Mouse (Mus musculus) CH12.LX (cell line): ENCODE measurements around the gene Dixdc1. TPM values are rescaled to one million over a fixed set of nuclear protein-coding genes. Genes with fewer than 3 reads are reported as not detected.

Experiments
- DNase-seq: peaks from one replicate; pipeline ENCODE4 v3.0.0-alpha.2; 2013; ENCODE audit errors: extremely low read depth
- H3K27ac ChIP-seq: 2 replicates; pipeline ENCODE4 v1.5.1; 2012; ENCODE audit warnings: low read depth, mild to moderate bottlenecking, control low read depth, moderate library complexity; ENCODE audit not compliant: insufficient read depth
- H3K27me3 ChIP-seq: replicated peaks from 2 replicates; pipeline ENCODE3; 2012; ENCODE audit warnings: inconsistent platforms
- H3K36me3 ChIP-seq, 2 experiments: replicated peaks in 1 of 2; 2 replicates each; pipeline versions ENCODE3 to v1.6.1; 2012; ENCODE audit warnings: inconsistent platforms in 1 of 2, low read length in 1 of 2, mild to moderate bottlenecking in 1 of 2, mixed read lengths in 1 of 2, moderate library complexity in 1 of 2; ENCODE audit not compliant: control insufficient read depth in 1 of 2, insufficient read depth in 1 of 2
- H3K4me1 ChIP-seq, 2 experiments: 2 replicates each; pipeline ENCODE4 v1.6.1; 2012; ENCODE audit warnings: inconsistent platforms in 1 of 2, moderate library complexity in 1 of 2; ENCODE audit not compliant: insufficient read depth in 2 of 2, control insufficient read depth in 1 of 2
- H3K4me2 ChIP-seq: 2 replicates; pipeline ENCODE4 v1.6.1; 2012; ENCODE audit warnings: low read depth, mild to moderate bottlenecking, control low read depth; ENCODE audit not compliant: poor library complexity, insufficient read depth, severe bottlenecking
- H3K4me3 ChIP-seq, 3 experiments: fragments of 150-350 bp in 1 of 3; sonication (generic) in 1 of 3; replicated peaks in 1 of 3; 2 replicates each; pipeline versions ENCODE3 to v1.5.1; 2011 to 2012; ENCODE audit warnings: low read depth in 2 of 3, low read length in 2 of 3, mild to moderate bottlenecking in 2 of 3, moderate library complexity in 2 of 3, control low read depth in 1 of 3, improper control_type of control experiment in 1 of 3, inconsistent platforms in 1 of 3, mixed read lengths in 1 of 3; ENCODE audit not compliant: poor library complexity in 1 of 3
- H3K79me2 ChIP-seq: replicated peaks from 2 replicates; pipeline ENCODE4 v1.6.1; 2012; ENCODE audit warnings: mild to moderate bottlenecking, moderate library complexity; ENCODE audit not compliant: control insufficient read depth, poor library complexity, insufficient read depth, severe bottlenecking; ENCODE audit errors: extremely low read depth
- H3K9ac ChIP-seq: 2 replicates; pipeline ENCODE4 v1.6.1; 2012; ENCODE audit warnings: low read depth, mild to moderate bottlenecking, control low read depth, moderate library complexity; ENCODE audit not compliant: insufficient read depth
- H3K9me3 ChIP-seq: replicated peaks from 2 replicates; pipeline ENCODE3; 2012; ENCODE audit warnings: low read length, inconsistent platforms, mixed read lengths
- BHLHE40 ChIP-seq: IDR thresholded peaks from 2 replicates; pipeline ENCODE4 v1.6.1; 2011; ENCODE audit warnings: mild to moderate bottlenecking, low read depth, low read length, improper control_type of control experiment
- CHD1 ChIP-seq: IDR thresholded peaks from 2 replicates; pipeline ENCODE4 v1.6.1; 2012; ENCODE audit warnings: low read depth, low read length, improper control_type of control experiment, inconsistent platforms
- GABPA ChIP-seq: IDR thresholded peaks from 2 replicates; pipeline ENCODE4 v1.6.1; 2012; ENCODE audit warnings: low read depth, low read length, improper control_type of control experiment, inconsistent platforms; ENCODE audit not compliant: insufficient replicate concordance
- JUN ChIP-seq: IDR thresholded peaks from 2 replicates; pipeline ENCODE4 v1.6.1; 2011; ENCODE audit warnings: low read depth, mild to moderate bottlenecking, low read length, improper control_type of control experiment, moderate library complexity; ENCODE audit not compliant: insufficient read depth
- KAT2A ChIP-seq: IDR thresholded peaks from 2 replicates; pipeline ENCODE4 v1.6.1; 2012; ENCODE audit warnings: low read length, improper control_type of control experiment, inconsistent platforms; ENCODE audit not compliant: insufficient replicate concordance
- MAFK ChIP-seq: IDR thresholded peaks from 2 replicates; pipeline ENCODE4 v1.6.1; 2011; ENCODE audit warnings: low read length, improper control_type of control experiment; ENCODE audit not compliant: insufficient replicate concordance
- MAX ChIP-seq: IDR thresholded peaks from 2 replicates; pipeline ENCODE4 v1.6.1; 2011; ENCODE audit warnings: low read length, improper control_type of control experiment
- MEF2A ChIP-seq: IDR thresholded peaks from 2 replicates; pipeline ENCODE4 v1.6.1; 2014; ENCODE audit warnings: low read depth, mild to moderate bottlenecking, inconsistent platforms, low read length, improper control_type of control experiment, borderline replicate concordance
- MYC ChIP-seq: IDR thresholded peaks from 2 replicates; pipeline ENCODE4 v1.6.1; 2011; ENCODE audit warnings: low read depth, mild to moderate bottlenecking, improper control_type of control experiment, low read length
- NELFE ChIP-seq: IDR thresholded peaks from 2 replicates; pipeline ENCODE4 v1.6.1; 2011; ENCODE audit warnings: low read depth, low read length, improper control_type of control experiment
- NRF1 ChIP-seq: IDR thresholded peaks from 2 replicates; pipeline ENCODE4 v1.6.1; 2014; ENCODE audit warnings: low read depth, mild to moderate bottlenecking, inconsistent platforms, low read length, improper control_type of control experiment, moderate library complexity
- PAX5 ChIP-seq: IDR thresholded peaks from 2 replicates; pipeline ENCODE4 v1.6.1; 2012; ENCODE audit warnings: low read length, inconsistent platforms, mixed read lengths
- POLR2A ChIP-seq: IDR thresholded peaks from 2 replicates; pipeline ENCODE4 v1.6.1; 2011; ENCODE audit warnings: low read depth, mild to moderate bottlenecking, improper control_type of control experiment, low read length
- RAD21 ChIP-seq: IDR thresholded peaks from 2 replicates; pipeline ENCODE4 v1.6.1; 2011; ENCODE audit warnings: low read depth, mild to moderate bottlenecking, low read length, improper control_type of control experiment, moderate library complexity
- SMC3 ChIP-seq: IDR thresholded peaks from 2 replicates; pipeline ENCODE4 v1.6.1; 2011; ENCODE audit warnings: low read depth, low read length, improper control_type of control experiment
- USF1 ChIP-seq: IDR thresholded peaks from 2 replicates; pipeline ENCODE4 v1.6.1; 2014; ENCODE audit warnings: low read depth, mild to moderate bottlenecking, inconsistent platforms, low read length, improper control_type of control experiment
- ZC3H11A ChIP-seq: IDR thresholded peaks from 2 replicates; pipeline ENCODE4 v1.6.1; 2012; ENCODE audit warnings: low read depth, mild to moderate bottlenecking, inconsistent platforms, low read length, improper control_type of control experiment
- ZKSCAN1 ChIP-seq: IDR thresholded peaks from 2 replicates; pipeline ENCODE4 v1.6.1; 2012; ENCODE audit warnings: low read depth, inconsistent platforms, low read length, improper control_type of control experiment, borderline replicate concordance
- ZNF384 ChIP-seq: IDR thresholded peaks from 2 replicates; pipeline ENCODE4 v1.6.1; 2012; ENCODE audit warnings: low read depth, low read length, improper control_type of control experiment, inconsistent platforms
- dilution Hi-C: fragments of 300-500 bp; cut with MboI; formaldehyde crosslinking; loops from 2 replicates; pipeline ENCODE4 v1.14.3; 2020; ENCODE audit warnings: low sequenced_read_pairs; ENCODE audit not compliant: extremely low pct_unique_long_range_greater_than_20kb, extremely low pct_ligation_motif_present
- in situ Hi-C: fragments of 300-500 bp; cut with MboI; formaldehyde crosslinking; loops from 3 replicates; pipeline ENCODE4 v1.14.3; 2019; ENCODE audit warnings: low sequenced_read_pairs, low pct_ligation_motif_present, low pct_unique_long_range_greater_than_20kb, mixed read lengths
- polyA plus RNA-seq: library from polyadenylated mRNA; unstranded; fragments of >175 nt; gene quantifications from 2 replicates; pipeline ENCODE4 v1.2.1, GENCODE M21; 2012; ENCODE audit warnings: low read depth; ENCODE audit not compliant: insufficient read length
- total RNA-seq, 2 experiments: library from RNA; depleted of rRNA; stranded (reverse); fragments of 300-350 nt in 1 of 2; fragments of >200 nt in 1 of 2; gene quantifications; 2 replicates each; pipeline ENCODE4 v1.2.3; 2012 to 2014

Gene Dixdc1
- total and polyA plus RNA-seq, 3 experiments: 0.13 to 0.23 (median 0.21) TPM

- peaks cover 2 to 4% of the 10 kb centered on the region in 2 experiments; a peak in 3 of 4 replicates for H3K4me1 ChIP-seq
- H3K27me3 ChIP-seq: no peaks in the 10 kb centered on the region
- H3K9ac ChIP-seq: no peak overlapping the region
- TF ChIP-seq NELFE (no peak), MAX (no peak), POLR2A (no peak), ZNF384 (no peak), RAD21 (no peak), JUN (no peak), MAFK (no peak), PAX5 (no peak), USF1 (no peak), BHLHE40 (no peak), SMC3 (no peak), MYC (no peak), KAT2A (no peak)
- H3K4me3 ChIP-seq: no peak overlapping the region
- no peaks in the 10 kb centered on the region for H3K79me2 ChIP-seq
- dilution Hi-C loops (no loop called here), in situ Hi-C loops (no loop called here)
- no peaks in the 10 kb centered on the region for H3K9me3 ChIP-seq
- no peak overlapping the region for H3K4me2 ChIP-seq
- DNase-seq: no peak
- H3K27ac ChIP-seq: no peak overlapping the region
- H3K36me3 ChIP-seq: no peaks in the 10 kb centered on the region
These were observed 72.9 kb downstream of the Dixdc1 start for GRCm38 (mm10) chr9:50666442-50666841.

- Histone ChIP-seq H3K4me1 (peaks cover 2 to 4% of the 10 kb centered on the region in 2 experiments), H3K4me2 (no peak overlapping the region), H3K9me3 (no peaks in the 10 kb centered on the region), H3K4me3 (no peak overlapping the region), H3K9ac (no peak overlapping the region), H3K79me2 (no peaks in the 10 kb centered on the region), H3K27me3 (no peaks in the 10 kb centered on the region), H3K27ac (no peak overlapping the region), H3K36me3 (no peaks in the 10 kb centered on the region)
- TF ChIP-seq ZC3H11A: no peak
- no peak for TF ChIP-seq ZKSCAN1
- TF ChIP-seq USF1: no peak
- TF ChIP-seq MEF2A: no peak
- TF ChIP-seq NRF1: no peak
- TF ChIP-seq CHD1: no peak
- TF ChIP-seq GABPA: no peak
- no peak for DNase-seq
- in situ Hi-C loops: no loop called here
- dilution Hi-C loops: no loop called here
These were observed 74.5 kb downstream of the Dixdc1 start for GRCm38 (mm10) chr9:50664826-50665225.
